Mouse (Mus musculus) layer of hippocampus, adult 18-20 months (tissue): ENCODE results near the gene Gm7879. TPM values are rescaled to one million over a fixed set of nuclear protein-coding genes. Genes with fewer than 3 reads are reported as not detected.

Source experiments
- DNase-seq, 2 experiments: peaks; one replicate each; pipeline ENCODE4 v3.0.0; 2022; ENCODE audit warnings: low spot score in 2 of 2
- total RNA-seq, 2 experiments: library from RNA; stranded (reverse); gene quantifications; 2 replicates each; pipeline ENCODE4 v1.2.3; 2021

Gene Gm7879
- total RNA-seq, 2 experiments from 2014 or later, result 10.7 to 14.8 TPM

GRCm38 (mm10) chr5:43948111-43948743, 35.3 kb downstream of the Gm7879 start:
- no peak for DNase-seq

GRCm38 (mm10) chr5:43948748-43949275, 35.9 kb downstream of the Gm7879 start:
- no peak for DNase-seq

GRCm38 (mm10) chr5:43953241-43953640, 40.3 kb downstream of the Gm7879 start:
- DNase-seq, result no peak

GRCm38 (mm10) chr5:43959884-43960440, 47.0 kb downstream of the Gm7879 start:
- DNase-seq, result no peak

DNA sequence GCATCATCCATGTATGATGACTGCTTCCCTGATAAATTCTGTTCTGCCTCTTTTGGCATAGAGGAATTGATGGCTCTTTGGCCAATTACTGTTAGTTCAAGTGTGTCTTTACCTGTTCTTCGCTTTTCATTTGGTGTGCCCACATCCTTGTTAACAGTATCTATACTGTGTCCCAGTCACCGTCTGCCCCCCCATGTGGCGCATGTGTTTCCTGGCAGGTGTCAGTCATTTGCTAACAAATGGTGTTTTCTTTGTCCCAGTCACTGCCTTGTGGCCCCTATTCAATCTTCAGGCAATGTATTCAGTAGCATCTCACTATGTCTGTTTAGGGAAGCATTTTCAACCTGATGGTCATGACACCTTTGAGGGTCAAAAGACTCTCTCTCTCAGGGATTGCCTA, 48.1 kb downstream of the Gm7879 start:
- DNase-seq, result no peak

Other genes with a start within 250 kb of the Gm7879 start
- gene Bst1, start 94.3 kb upstream of the Gm7879 start, total RNA-seq, result under 1 TPM in 1 of 2 experiments, not detected in 1; 0.25 TPM
- 10 to 100 TPM; 89.3 to 91.2 TPM for gene Fbxl5, start 91.5 kb upstream of the Gm7879 start, total RNA-seq
- 1 to 10 TPM; 4.9 to 5.0 TPM for gene Cd38, start 44.6 kb upstream of the Gm7879 start, total RNA-seq
- gene Fgfbp1, start 68.6 kb downstream of the Gm7879 start, total RNA-seq, result under 1 TPM in 1 of 2 experiments, not detected in 1; 0.27 TPM
- 10 to 100 TPM; 13.1 to 13.3 TPM for gene Prom1, start 188.9 kb downstream of the Gm7879 start, total RNA-seq